Mouse (Mus musculus) bone marrow macrophage, adult 2 months (primary cell): ENCODE results near the gene Samd10. TPM values are rescaled to one million over a fixed set of nuclear protein-coding genes. Genes with fewer than 3 reads are reported as not detected.

Source experiments
- H3K27ac ChIP-seq: 2 replicates; pipeline ENCODE4 v1.5.1; 2012; ENCODE audit warnings: low read depth, low read length; ENCODE audit not compliant: insufficient read depth
- H3K4me1 ChIP-seq: 2 replicates; pipeline ENCODE4 v1.6.1; 2012; ENCODE audit warnings: low read length; ENCODE audit not compliant: control insufficient read depth, insufficient read depth
- H3K4me3 ChIP-seq: 2 replicates; pipeline ENCODE4 v1.5.1; 2012; ENCODE audit warnings: mild to moderate bottlenecking, low read length, moderate library complexity; ENCODE audit not compliant: insufficient read depth
- CTCF ChIP-seq: IDR thresholded peaks from 2 replicates; pipeline ENCODE4 v1.5.1; 2012; ENCODE audit warnings: low read depth, mild to moderate bottlenecking, low read length, moderate library complexity
- POLR2A ChIP-seq: IDR thresholded peaks from 2 replicates; pipeline ENCODE4 v1.6.1; 2012; ENCODE audit warnings: mild to moderate bottlenecking, low read depth, low read length, borderline replicate concordance
- polyA plus RNA-seq: library from polyadenylated mRNA; stranded (reverse); fragments of >200 nt; gene quantifications from 2 replicates; pipeline ENCODE4 v1.2.4, GENCODE M21; 2012; ENCODE audit not compliant: missing spikeins, insufficient read depth, insufficient read length

The Samd10 gene
- polyA plus RNA-seq, 1 experiment: 5.0 TPM

DNA sequence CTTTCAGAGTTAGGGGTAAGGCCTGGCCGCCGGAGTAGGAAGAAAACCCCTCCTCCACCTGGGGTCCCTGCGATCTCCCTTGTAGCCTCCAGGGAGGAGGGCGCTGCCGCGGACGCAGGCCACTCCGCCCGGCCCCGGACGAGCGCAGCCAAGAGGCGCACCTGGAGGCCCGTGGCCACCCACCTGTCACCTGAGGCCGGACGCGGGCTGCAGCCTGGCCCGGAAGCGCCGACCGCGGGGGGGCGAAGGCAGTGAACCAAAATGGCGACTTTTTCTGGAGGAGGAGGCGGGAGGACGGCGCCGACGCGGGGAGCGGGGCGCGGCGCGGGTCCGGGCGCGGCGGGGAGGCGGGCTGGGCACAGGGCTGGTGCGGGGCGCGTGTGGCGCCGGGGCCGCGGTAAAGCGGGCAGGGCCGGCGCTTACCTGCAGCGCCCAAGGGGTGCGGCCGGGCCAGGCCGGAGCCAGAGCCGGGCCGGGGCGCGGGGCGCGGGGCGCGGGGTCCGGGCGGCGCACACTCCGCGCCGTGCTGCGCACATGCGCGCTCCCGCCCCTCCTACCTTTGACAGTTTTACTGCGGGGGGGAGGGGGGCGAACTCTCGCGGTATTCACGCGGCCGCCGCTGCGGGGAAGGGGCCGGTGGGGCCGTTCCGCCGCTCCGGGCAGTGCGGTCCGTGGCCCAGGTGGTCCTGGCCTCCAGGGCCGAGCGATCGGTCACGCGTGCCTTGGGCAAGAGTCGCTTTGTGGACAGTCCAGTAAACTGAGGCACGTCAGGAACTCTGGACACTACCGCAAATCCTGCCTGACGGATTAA lies 6.6 kb downstream of the Samd10 start, which contains the start of gene Zfp512b:
Gene Zfp512b (minus strand): TSS at position 573 of the 811 bp plus-strand sequence.
- Histone ChIP-seq H3K27ac (peak within 1 kb of the TSS; percentile 43), H3K4me1 (peaks cover 11% of the 10 kb centered on the region), H3K4me3 (peak within 1 kb of the TSS; percentile 82)
- TF ChIP-seq POLR2A (0 out of 2 replicates have a peak, but pooled peaks have one; percentile 6), CTCF (no peak)

DNA sequence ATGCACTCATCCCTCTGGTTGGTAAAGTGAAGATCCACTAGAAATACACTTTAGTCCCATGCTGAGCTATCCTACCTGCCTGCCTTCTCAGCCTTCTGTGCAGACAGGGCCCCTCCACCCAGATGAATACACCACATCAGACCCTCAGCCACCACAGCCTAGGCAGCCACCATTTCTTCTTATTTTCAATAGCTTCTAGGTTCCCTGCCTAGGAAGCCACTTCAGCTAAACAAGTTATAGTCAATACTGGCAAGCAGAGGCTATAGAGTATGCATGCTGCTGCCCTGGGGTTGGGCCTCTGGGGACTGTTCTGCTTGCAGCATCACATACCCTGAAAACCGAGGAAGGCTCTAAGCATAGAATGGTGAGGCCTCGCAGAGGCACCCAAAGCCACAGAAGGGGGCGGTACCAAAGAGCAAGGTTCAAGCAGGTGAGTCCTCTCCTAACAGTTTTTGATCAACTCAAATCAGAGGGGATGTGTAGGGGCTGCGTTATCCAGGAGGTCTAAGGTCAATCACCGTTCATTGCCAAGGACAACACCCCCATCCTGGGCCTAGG lies 7.4 kb downstream of the Samd10 start, which contains the start of gene Prpf6:
Gene Prpf6 (plus strand): TSS at position 341 of the 558 bp plus-strand sequence.
- H3K27ac ChIP-seq: peak within 1 kb of the TSS; percentile 43
- TF ChIP-seq CTCF: no peak
- no peak for TF ChIP-seq POLR2A
- H3K4me1 ChIP-seq: peaks cover 9% of the 10 kb centered on the region
- H3K4me3 ChIP-seq: peak within 1 kb of the TSS; percentile 82

DNA sequence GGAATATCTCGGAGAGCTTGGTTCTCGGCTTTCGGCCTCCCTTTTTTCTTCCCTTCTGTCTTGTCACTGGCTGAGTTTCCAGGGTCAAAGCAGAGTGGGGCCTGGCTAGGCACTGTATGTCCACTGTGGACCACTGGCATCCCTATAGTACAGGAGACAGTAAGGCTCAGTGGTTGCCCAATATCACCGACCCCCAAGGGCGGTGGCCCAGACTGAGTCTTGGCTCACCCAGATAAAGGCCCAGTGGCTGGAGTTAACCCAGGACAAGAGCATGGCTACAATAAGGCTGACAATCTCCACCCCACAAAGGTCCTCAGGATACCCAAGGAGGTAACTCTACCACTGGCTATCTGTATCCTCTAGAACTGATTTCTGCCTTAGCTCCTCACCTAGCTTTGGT lies 8.5 kb downstream of the Samd10 start:
- TF ChIP-seq CTCF (no peak), POLR2A (no peak)
- no peak overlapping the region for H3K27ac ChIP-seq
- peaks cover 9% of the 10 kb centered on the region for H3K4me1 ChIP-seq
- H3K4me3 ChIP-seq: no peak overlapping the region

DNA sequence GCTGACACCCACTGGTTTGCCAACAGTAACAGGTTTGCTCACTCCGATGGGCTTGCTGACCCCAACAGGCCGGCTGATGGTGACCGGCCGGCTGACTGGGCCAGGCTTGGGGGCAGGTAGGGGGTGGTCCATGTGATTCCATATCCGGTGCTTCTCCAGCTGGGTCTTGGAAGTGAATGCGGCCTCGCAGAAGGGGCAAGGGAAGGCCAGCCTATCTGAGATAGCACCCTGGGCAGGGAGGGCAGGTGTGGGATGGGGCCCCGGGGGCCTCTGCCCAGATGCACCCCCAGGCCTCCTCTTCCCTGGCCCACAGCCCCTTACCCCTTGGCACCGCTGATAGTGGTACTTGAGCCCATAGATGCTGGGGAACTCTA lies 9.3 kb downstream of the Samd10 start:
- peaks cover 9% of the 10 kb centered on the region for H3K4me1 ChIP-seq
- no peak for TF ChIP-seq POLR2A
- no peak for TF ChIP-seq CTCF
- no peak overlapping the region for H3K4me3 ChIP-seq
- no peak overlapping the region for H3K27ac ChIP-seq

DNA sequence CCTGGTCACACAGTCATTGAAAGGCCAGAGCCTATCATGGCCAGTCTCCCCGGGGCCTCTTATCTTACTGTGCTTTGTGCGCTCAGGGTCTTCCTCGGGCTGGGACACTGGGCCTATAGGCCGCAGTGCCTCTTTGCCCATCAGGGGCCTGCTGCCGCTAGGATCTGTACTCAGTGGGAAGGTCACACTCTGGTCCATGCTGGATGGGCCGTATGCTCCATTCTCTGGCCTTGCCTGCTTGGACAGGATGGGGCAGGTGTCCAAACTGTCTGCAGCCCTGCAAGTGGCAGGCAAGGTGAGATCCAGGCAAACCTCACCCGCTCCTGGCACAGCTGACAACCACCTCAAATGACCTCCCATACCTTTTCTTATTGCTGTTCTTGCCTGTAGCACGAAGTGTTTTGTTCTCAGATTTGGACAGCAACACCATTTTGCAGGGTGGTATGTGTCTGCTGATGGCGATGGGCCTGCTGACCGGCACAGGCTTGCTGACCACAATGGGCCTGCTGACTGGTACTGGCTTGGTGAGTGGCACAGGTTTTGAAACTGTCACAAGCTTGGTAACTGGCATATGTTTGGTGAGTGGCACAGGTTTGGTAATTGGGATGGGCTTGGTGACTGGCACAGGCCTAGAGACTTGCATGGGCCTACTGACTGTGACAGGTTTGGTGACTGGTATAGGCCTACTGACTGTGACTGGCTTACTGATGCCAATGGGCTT lies 9.8 kb downstream of the Samd10 start:
- TF ChIP-seq CTCF (no peak), POLR2A (no peak)
- Histone ChIP-seq H3K27ac (no peak overlapping the region), H3K4me1 (peaks cover 9% of the 10 kb centered on the region), H3K4me3 (no peak overlapping the region)

DNA sequence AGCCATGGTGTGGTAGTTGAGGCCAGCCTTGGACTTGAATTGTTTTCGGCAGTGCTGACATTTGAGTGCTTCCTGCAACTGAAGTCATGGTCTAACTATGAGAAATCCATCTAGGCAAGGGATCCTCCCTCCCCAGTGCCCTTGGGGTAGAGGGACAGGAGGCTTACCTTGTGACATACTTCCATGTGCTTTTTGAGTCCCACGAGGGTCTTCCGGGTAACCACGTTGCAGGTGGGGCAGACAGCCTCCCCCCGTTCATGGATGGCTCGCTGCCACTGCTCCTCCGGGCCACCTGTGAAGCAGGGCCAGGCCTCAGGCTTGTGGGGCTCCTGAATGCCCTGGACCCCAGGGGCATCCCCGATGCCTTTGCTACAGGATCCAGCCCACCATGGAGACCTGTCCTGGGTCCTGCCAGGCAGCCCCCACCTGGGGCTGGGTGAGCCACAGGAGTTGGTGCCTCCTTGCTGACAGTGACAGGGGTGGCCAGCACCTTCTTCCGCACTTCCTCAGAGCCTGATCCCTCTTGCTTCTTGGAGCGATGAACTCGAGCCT lies 10.7 kb downstream of the Samd10 start:
- Histone ChIP-seq H3K4me1 (peaks cover 5% of the 10 kb centered on the region; the same call in 1 of the 2 replicates), H3K4me3 (no peak overlapping the region), H3K27ac (no peak overlapping the region)
- TF ChIP-seq POLR2A (no peak), CTCF (no peak)

DNA sequence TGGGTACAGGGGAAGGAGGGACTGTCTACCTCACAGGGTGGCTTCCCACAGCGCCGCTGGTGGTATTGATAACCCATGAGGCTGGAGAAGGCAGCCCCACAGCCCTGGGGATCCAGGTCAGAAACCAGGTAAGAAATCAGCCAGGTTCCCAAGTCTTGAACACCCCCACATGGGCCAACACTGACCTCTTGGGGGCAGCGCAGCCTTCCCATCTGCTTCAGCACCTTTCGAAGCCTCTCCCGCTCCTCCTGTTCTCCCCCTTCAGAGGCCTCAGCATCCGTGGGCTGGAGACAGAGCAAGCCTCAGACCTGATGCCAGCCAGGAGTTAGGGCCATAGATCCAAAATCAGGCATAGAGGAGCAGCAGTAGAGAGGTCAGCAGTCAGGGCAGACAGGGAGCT lies 11.2 kb downstream of the Samd10 start:
- H3K4me3 ChIP-seq: no peak overlapping the region
- H3K4me1 ChIP-seq: peaks cover 4% of the 10 kb centered on the region; the same call in 1 of the 2 replicates
- TF ChIP-seq CTCF (no peak), POLR2A (no peak)
- H3K27ac ChIP-seq: no peak overlapping the region

DNA sequence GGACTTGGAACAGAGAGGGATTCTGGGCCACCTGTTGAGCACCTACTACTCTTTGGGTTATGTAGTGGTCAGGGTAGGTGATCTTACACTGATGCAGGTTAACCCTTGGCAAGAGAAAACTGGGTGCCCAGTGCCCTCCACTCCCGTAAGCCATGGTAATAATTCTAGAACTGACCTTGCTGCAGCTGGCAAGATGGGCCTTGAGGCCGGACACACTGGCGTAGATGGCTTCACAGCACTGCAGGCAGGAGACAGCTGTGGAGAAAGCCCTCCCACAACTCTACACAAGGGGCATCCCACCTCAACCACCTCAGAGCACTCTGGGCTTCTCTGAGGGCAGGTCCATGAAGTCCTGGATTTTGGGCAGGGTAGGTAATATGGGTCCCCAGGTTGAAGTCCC lies 12.9 kb downstream of the Samd10 start:
- no peak overlapping the region for H3K27ac ChIP-seq
- H3K4me3 ChIP-seq: no peak overlapping the region
- TF ChIP-seq CTCF (no peak), POLR2A (no peak)
- H3K4me1 ChIP-seq: peaks cover 6% of the 10 kb centered on the region

DNA sequence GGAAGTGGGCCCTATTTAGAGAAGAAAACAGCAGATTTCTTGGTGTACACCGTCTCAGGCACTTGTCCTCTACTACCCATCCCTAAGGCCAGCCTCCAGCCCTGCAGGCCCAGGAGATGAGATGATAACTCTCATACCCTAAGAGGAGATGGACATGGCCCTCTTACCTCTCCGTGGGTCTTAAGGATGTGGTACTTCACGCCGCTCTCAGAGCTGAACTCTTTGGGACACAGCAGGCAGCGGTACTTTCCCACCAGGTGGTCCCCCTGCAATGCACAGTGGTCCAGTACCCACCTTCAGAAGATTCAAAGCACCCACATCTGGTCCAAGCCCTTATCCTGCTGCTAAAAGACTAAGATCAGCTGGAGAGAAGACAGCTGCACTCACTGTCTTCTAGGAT lies 13.5 kb downstream of the Samd10 start:
- H3K4me3 ChIP-seq: no peak overlapping the region
- no peak overlapping the region for H3K27ac ChIP-seq
- peaks cover 6% of the 10 kb centered on the region for H3K4me1 ChIP-seq
- TF ChIP-seq POLR2A: no peak
- TF ChIP-seq CTCF: no peak
